Mouse (Mus musculus) ES-CJ7 (cell line): Measurements from ENCODE around the gene Scp2.

Experiments used
- DNase-seq: peaks from one replicate; pipeline ENCODE4 v3.0.0; 2011; ENCODE audit warnings: low read depth, low spot score

Scp2 gene

GRCm38 (mm10) chr4:108018961-108019921 lies 125.6 kb downstream of the Scp2 start:
- no peak for DNase-seq

GRCm38 (mm10) chr4:108018241-108018923 lies 126.4 kb downstream of the Scp2 start:
- DNase-seq, result no peak

- no peak for DNase-seq
These were observed 127.0 kb downstream of the Scp2 start for GRCm38 (mm10) chr4:108017839-108018238.

- DNase-seq, result no peak
These were observed 128.5 kb downstream of the Scp2 start for GRCm38 (mm10) chr4:108016321-108016720.

GRCm38 (mm10) chr4:108015067-108015765 lies 129.6 kb downstream of the Scp2 start:
- DNase-seq, result peak; percentile 26

- no peak for DNase-seq
These were observed 130.3 kb downstream of the Scp2 start for GRCm38 (mm10) chr4:108014466-108014865.

- DNase-seq, result no peak
These were observed 136.3 kb downstream of the Scp2 start for GRCm38 (mm10) chr4:108008541-108008940.

- no peak for DNase-seq
These were observed 137.2 kb downstream of the Scp2 start for GRCm38 (mm10) chr4:108007532-108008103.

- no peak for DNase-seq
These were observed 139.5 kb downstream of the Scp2 start for GRCm38 (mm10) chr4:108005328-108005727.

GRCm38 (mm10) chr4:107999380-107999779 lies 145.4 kb downstream of the Scp2 start:
- no peak for DNase-seq

- no peak for DNase-seq
These were observed 146.0 kb downstream of the Scp2 start for GRCm38 (mm10) chr4:107998641-107999332.

GRCm38 (mm10) chr4:107996418-107996986 lies 148.3 kb downstream of the Scp2 start:
- no peak for DNase-seq

- no peak for DNase-seq
These were observed 149.1 kb downstream of the Scp2 start for GRCm38 (mm10) chr4:107995727-107996126.

GRCm38 (mm10) chr4:107995011-107995410 lies 149.8 kb downstream of the Scp2 start:
- DNase-seq, result no peak
